Comparison of ENCODE assay signal across 15 mouse cellular contexts in the genomic region with DNA sequence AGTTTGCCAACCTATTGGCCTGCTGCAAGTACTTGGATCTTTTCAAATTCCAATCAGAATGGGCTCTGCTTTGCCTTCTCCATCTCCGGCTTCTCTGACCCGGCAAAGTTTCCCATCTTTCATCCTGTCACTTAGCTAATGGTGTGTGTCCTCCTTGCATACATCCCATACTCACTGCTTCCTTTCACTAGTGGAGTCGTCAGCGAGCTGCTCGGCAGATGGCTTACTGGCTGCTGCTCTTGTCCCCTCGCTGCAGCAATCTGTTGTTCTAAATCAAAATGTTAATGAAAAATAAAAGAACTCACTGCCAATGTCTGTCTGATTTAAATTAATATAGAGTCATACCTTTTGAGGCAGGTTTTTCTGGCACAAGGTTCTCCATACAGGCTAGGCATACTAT. TPM values are rescaled to one million over a fixed set of nuclear protein-coding genes. Genes with fewer than 3 reads are reported as not detected.
DNase-seq lines count a peak whose midpoint lies in the region; ATAC-seq lines count a peak whose summit lies in the region.
"Had no signal": no experiment of that assay in that cellular context is flagged by ENCODE, and none has a peak within 500 bp of the region (broad histone marks: within the 10 kb centered on the region; RNA-seq: fewer than 3 reads in every experiment).

No protein-coding gene starts in this region.

- no peak overlapping the region for H3K9ac ChIP-seq in hindbrain, embryonic 11.5 days (ENCODE audit: low read depth, low read length)
- H3K9ac ChIP-seq in neural tube, embryonic 12.5 days: no peak overlapping the region
- H3K9ac ChIP-seq: embryonic facial prominence, embryonic 13.5 days had no signal

- no peak overlapping the region for H3K4me2 ChIP-seq in hindbrain, embryonic 11.5 days (replicated peaks; ENCODE audit: low read depth, low read length)
- H3K4me2 ChIP-seq in neural tube, embryonic 12.5 days (replicated peaks): no peak overlapping the region
- H3K4me2 ChIP-seq: embryonic facial prominence, embryonic 13.5 days; liver, embryonic 11.5 days had no signal

- no peaks in the 10 kb centered on the region for H3K4me1 ChIP-seq in hindbrain, embryonic 11.5 days (replicated peaks; ENCODE audit: control insufficient read depth, insufficient read depth, low read length)
- H3K4me1 ChIP-seq in neural tube, embryonic 12.5 days: no peaks in the 10 kb centered on the region
- H3K4me1 ChIP-seq: embryonic facial prominence, embryonic 13.5 days had no signal

- H3K27ac ChIP-seq in hindbrain, embryonic 11.5 days (ENCODE audit: low read depth, low read length): no peak overlapping the region
- H3K27ac ChIP-seq in neural tube, embryonic 12.5 days: no peak overlapping the region
- H3K27ac ChIP-seq: embryonic facial prominence, embryonic 13.5 days had no signal

- peak; percentile 71 for ATAC-seq in hindbrain, embryonic 11.5 days (ENCODE audit: low FRiP score)
- peak; percentile 81 for ATAC-seq in neural tube, embryonic 12.5 days (ENCODE audit: low FRiP score, low read depth)

- no peaks in the 10 kb centered on the region for H3K9me3 ChIP-seq in hindbrain, embryonic 11.5 days (ENCODE audit: control insufficient read depth, low read length)
- no peaks in the 10 kb centered on the region for H3K9me3 ChIP-seq in neural tube, embryonic 12.5 days
- H3K9me3 ChIP-seq: embryonic facial prominence, embryonic 13.5 days had no signal

- DNase-seq in embryo, embryonic 10 days (ENCODE audit: low spot score): peak; percentile 42
- DNase-seq in embryo, embryonic 9.5 days (ENCODE audit: extremely low spot score): no peak
- peak; percentile 20 to 28 for DNase-seq in layer of hippocampus, adult 8-10 months (ENCODE audit: low spot score in 2 of 2)
- DNase-seq in layer of hippocampus, adult 9-10 months (ENCODE audit: low spot score): no peak
- peak; percentile 22 for DNase-seq in hindbrain, embryonic 11.5 days (ENCODE audit: low spot score)
- DNase-seq in thymus, postnatal 10 days (ENCODE audit: low spot score in 2 of 2): no peak
- no peak for DNase-seq in heart, adult 9 months (ENCODE audit: low spot score in 2 of 2)
- DNase-seq: cerebellum, adult 18-20 months; heart, adult 18-20 months; heart, postnatal 4 days; kidney, adult 9 months; right cerebral cortex, postnatal 14 days had no signal

- no peaks in the 10 kb centered on the region for H3K27me3 ChIP-seq in hindbrain, embryonic 11.5 days (ENCODE audit: control insufficient read depth, insufficient read depth, low read length)
- no peaks in the 10 kb centered on the region for H3K27me3 ChIP-seq in neural tube, embryonic 12.5 days (replicated peaks)
- H3K27me3 ChIP-seq: embryonic facial prominence, embryonic 13.5 days had no signal

- H3K4me3 ChIP-seq in hindbrain, embryonic 11.5 days (ENCODE audit: low read depth, low read length): no peak overlapping the region
- no peak overlapping the region for H3K4me3 ChIP-seq in neural tube, embryonic 12.5 days
- H3K4me3 ChIP-seq: embryonic facial prominence, embryonic 13.5 days had no signal

- 27% methylated on average over 6 of the region's 6 CpGs for WGBS in hindbrain, embryonic 11.5 days
- 30% methylated on average over 6 of the region's 6 CpGs for WGBS in neural tube, embryonic 12.5 days

- H3K36me3 ChIP-seq in hindbrain, embryonic 11.5 days (ENCODE audit: control insufficient read depth, insufficient read depth, low read length): no peaks in the 10 kb centered on the region
- H3K36me3 ChIP-seq in neural tube, embryonic 12.5 days: no peaks in the 10 kb centered on the region
- H3K36me3 ChIP-seq: embryonic facial prominence, embryonic 13.5 days had no signal

RNA-seq across cellular contexts. Expression of a gene that starts 25.0 kb away (rescaled TPM):
- 100 to 1,000 TPM; 131 to 201 (median 161) TPM for total RNA-seq in layer of hippocampus, adult 8-10 months (2022)
- 4.2 and 5.8 TPM in 2 replicates for polyA plus RNA-seq in hindbrain, embryonic 11.5 days (2014; fragmentation: Nextera tagmentation; extraction: Ambion mirVana)
- 6.4 and 6.7 TPM in 2 replicates for polyA plus RNA-seq in neural tube, embryonic 12.5 days (2016; fragmentation: Nextera tagmentation; extraction: Ambion mirVana)

Comparison
In these comparisons a context has a peak if more than half of its experiments do, and no peak if none do; other contexts are left out.
1. DNase-seq: peak in embryo, embryonic 10 days (single experiment), layer of hippocampus, adult 8-10 months (2 of 2) and hindbrain, embryonic 11.5 days (single experiment); none in embryo, embryonic 9.5 days (single experiment), layer of hippocampus, adult 9-10 months (single experiment), thymus, postnatal 10 days (0 of 2) and heart, adult 9 months (0 of 2).